Mouse (Mus musculus) lung, postnatal 25 days (tissue): ENCODE data around the gene Gsx1.

Experiments used
- DNase-seq: peaks from one replicate; pipeline ENCODE4 v3.0.0; 2022; ENCODE audit warnings: low spot score

The Gsx1 gene

GRCm38 (mm10) chr5:147207852-147208251, 19.4 kb downstream of the Gsx1 start:
- DNase-seq, result no peak

GRCm38 (mm10) chr5:147208471-147208870, 20.0 kb downstream of the Gsx1 start:
- no peak for DNase-seq

- DNase-seq, result peak; percentile 80
Observed at GRCm38 (mm10) chr5:147227354-147228112, 39.0 kb downstream of the Gsx1 start.

GRCm38 (mm10) chr5:147235406-147236309, 47.2 kb downstream of the Gsx1 start:
- DNase-seq, result no peak
